Mouse (Mus musculus) thymus, postnatal 25 days (tissue): ENCODE results near the gene Pfkfb4.

Experiments used
- DNase-seq: peaks from one replicate; pipeline ENCODE4 v3.0.0; 2022

Pfkfb4 gene

DNA sequence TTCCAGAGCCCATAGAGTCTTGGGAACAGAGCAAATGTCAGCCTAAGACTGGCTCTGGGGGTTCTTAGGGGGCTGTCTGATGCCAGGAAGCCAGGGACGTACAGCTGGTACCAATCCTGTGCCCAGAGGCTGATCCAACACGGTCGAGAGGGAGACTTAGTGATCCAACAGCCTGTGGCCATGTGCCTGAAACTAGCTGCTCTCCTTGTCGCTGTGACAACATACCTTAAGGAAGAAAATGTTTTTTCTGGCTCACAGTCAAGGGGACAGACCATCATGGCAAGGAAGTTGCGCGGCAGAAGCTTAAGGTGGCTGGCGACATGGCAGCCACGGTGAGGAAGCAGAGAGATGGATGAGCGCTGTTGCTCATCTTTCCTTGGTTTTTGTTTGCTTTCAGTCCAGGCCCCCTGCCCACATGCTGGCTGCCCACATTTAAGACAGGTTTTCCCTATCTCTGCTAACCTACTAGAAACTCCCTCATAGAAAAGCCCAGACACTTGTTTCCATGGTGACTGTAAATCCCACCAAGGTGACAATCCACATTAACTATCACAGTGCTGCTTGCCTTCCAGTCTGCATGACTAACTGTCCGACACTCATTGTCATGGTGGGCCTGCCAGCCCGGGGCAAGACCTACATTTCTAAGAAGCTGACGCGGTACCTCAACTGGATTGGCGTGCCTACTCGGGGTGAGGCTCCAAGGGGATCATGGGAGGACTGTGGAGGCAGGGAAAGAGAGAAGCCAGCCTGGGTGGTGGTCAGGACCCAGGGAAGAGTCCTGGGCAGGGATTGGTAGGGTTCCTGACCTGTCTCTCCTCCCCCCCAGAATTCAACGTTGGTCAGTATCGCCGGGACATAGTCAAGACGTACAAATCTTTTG, 6.9 kb downstream of the Pfkfb4 start:
- DNase-seq, result no peak

DNA sequence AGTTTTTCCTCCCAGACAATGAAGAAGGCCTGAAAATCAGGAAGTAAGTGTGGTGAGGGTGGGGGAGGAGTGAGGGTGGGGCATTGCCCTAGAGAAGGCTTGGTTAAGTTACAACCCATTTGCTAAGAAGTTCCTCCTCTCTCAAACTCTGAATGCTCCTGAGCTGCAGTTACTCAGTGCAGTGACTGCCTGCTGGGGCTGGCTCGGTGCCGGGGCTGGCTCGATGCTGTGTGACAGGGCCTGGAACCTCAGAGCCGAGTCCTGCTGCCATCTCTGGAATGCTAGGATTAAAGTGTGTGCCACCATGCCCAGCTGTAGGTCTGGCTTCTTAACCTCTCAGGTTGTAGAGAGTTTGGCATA, 7.6 kb downstream of the Pfkfb4 start:
- no peak for DNase-seq

DNA sequence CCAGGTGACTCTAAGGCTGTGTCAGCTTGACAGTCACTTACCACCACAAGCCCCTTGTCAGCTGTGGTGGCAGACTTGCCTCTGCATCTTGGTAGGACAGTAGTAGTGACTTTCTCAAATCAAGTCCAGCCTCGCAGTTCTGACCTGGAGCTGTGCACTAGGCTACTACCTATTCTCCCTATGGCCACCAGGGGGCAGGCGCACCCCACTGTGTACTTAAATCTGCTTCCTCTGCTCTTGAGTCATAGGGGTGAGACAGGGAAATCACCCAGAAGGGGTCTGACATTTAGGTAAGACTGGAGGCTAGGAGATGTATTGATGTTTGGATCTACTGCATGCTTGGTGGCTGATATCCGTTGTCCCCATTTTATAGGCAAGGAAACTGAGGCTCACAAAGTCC, 9.1 kb downstream of the Pfkfb4 start:
- peak; percentile 65 for DNase-seq

DNA sequence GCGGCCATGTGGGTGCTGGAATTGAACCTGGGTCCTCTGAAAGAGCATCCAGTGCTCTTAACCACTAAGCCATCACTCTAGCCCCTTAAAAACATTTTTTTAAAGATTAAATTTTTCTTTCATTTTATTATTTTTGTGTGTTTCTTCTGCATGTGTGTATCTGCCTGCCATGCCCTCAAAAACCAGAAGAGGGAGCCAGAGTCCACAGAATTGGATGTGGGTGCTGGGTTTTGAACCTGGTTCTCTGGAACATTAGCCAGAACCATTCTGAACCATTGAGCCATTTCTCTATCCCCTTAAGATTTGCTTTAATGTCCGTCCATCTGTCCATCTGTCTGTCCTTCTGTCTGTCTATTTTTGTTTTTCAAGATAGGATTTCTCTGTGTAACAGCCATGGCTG, 11.6 kb downstream of the Pfkfb4 start:
- peak; percentile 53 for DNase-seq

DNA sequence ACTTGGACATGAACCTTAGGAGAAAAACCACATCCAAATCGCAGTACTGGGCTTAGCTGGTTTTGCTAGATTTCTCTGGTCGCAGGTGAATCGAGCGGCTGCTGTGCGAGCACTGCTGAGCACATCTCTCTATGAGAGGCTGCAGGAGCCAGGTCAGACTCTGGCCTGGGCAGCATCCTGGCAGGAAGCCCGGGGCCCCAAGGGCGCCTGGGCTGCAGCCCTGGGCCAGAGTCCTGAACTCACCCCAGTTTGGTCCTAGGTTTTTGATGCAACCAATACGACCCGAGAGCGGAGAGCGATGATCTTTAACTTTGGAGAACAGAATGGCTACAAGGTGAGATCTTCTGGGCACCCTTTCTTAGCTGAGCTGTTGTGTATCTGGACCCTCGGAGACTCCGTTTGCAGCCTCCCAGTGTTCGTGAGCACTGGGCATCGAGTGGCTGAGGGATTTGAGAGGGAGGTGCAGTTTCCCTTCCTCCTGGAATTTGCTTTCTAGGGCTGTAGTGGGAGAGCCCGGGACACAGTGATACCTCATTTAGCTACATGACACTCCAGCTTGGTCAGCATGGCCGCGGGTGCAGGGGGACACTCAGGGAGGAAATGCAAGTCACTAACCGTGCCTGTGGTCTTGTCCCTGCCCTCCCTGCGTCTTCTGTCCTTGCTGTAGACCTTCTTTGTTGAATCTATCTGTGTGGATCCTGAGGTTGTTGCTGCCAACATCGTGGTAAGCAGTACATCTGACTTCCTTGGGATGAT, 15.6 kb downstream of the Pfkfb4 start:
- no peak for DNase-seq

DNA sequence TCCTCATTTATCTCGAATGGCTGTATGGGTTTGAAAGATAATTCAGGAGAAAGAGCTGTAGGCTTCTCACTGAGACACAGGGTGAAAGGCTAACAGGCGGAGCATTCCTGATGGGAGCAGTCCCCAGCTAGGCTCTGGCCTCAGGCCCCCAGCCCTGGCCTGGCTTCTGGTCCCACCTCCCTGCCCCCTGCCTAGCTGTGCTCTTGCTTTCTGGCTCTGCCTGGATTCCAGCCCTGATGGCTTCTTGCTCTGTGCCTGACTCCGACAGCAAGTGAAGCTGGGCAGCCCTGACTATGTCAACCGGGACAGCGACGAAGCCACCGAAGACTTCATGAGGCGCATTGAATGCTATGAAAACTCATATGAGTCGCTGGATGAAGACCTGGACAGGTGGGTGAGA, 16.5 kb downstream of the Pfkfb4 start:
- no peak for DNase-seq

DNA sequence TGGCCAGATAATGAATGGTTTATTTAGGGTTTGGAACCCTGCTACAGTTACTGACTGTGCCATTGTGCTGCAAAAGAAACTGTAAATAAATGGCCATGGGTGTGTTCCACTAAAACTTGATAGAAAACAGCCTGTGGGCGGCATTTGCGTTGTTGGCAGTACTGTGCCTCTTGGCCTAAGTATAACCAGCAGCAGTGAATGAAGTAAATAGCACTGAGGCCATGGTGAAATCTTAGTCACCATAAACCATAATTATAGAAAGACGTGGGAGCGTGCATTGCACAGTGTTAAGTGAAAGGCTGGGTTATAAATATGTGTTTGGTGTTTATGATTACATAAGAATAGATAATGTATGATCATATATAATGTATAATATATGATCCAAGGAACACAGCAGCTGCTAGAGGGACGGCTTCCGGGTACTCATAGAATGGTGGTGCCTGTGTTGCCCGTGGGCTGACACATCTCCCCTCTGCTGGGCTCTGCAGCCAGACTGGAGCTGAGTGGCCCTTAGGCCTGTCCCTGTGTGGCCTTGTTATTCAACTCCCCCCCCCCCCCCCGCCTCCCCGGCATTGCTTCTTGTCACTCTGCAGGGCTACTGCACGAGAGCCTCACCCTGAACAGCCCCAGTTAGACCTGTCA, 17.5 kb downstream of the Pfkfb4 start:
- DNase-seq, result no peak

DNA sequence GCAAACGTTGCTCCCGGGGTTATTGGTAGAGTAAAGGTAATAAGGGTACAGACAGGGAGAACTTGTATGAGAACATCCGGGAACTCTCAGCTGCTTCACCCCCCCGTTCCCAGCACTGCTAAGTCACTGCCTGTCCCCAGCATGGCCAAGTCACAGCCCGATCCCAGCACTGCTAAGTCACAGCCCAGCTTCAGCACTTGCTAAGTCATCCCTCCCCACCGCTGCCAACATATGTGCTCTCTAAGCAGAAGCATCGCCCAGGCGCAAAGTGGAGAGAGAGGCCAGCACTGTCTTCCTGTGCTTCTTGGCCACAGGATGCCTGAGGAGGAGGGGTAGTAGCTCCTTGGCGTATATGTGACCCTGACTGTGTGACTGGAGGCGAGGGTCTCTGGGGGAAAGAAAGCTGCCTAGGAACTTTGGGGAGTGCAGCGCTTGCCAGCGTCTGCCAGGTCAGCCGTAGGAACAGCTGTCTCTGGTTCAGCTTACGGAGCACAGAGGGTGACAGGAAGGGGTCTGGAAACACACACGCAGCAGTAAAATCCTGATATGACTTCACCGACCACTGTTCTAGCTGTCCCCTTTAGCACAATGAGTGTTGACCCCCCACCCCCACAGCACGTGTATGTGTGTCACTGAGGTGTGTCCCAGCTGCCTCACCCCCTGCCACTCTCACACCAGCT, 18.2 kb downstream of the Pfkfb4 start:
- no peak for DNase-seq

DNA sequence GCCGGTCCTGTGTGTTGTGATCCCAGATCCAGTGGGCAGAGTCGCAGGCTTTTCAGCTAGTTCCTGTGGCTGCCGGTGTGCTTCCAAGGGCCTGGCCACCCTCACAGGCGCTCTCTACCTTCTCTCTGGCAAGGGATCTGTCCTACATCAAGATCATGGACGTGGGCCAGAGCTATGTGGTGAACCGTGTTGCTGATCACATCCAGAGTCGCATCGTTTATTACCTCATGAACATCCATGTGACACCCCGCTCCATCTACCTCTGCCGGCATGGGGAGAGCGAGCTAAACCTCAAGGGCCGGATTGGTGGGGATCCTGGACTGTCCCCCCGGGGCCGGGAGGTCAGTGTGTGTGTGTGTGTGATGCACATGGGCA, 18.7 kb downstream of the Pfkfb4 start:
- no peak for DNase-seq

DNA sequence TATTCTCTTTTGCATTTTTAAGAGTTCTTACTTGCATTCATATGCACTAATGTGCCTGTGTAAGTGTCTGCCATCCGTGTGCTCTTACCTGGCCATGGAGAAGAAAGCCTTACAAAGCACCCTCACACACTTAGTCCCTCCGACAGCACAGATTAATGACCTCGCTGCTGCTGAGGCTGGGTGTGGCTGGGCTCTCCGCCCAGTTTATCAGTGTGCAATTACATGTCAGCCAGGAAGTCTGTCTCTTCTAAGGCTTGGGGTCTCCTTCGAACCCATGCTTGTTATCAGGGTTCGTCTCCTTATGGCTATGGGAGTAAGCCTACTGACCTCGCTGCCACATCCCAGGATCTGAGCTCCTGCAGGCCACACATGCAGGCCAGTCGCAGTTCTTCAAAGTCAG, 23.8 kb downstream of the Pfkfb4 start:
- DNase-seq, result no peak

DNA sequence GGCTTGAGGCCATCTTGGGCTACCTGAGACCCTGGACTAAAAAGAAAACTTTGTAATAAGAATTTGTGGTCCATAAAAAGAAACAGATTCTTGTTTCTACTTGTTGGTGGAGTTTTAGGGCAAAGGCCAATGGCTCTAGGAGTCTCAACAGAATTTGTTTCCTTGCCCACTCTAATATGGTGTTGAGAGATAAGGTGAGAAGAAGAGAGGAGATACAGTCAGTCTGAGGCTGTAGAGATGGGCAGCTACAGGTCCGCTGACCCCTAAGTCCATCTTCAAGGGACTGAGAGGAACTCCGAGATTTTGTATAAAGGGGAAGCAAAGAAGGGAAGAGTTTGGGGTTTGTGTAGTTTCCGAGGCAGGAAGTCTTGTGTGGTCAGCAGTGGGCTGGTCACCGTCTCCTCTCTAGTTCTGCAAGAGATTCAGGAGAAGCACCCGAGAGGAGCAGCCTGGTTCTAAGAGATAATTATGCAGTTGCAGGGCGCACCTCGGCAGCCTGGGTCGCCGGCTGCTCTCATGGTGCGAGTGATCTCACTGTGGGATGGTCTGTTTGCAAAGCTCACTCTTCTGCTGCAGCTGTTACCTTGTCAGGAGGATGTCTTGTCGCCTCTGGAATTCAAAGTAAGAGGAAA, 25.5 kb downstream of the Pfkfb4 start:
- no peak for DNase-seq

DNA sequence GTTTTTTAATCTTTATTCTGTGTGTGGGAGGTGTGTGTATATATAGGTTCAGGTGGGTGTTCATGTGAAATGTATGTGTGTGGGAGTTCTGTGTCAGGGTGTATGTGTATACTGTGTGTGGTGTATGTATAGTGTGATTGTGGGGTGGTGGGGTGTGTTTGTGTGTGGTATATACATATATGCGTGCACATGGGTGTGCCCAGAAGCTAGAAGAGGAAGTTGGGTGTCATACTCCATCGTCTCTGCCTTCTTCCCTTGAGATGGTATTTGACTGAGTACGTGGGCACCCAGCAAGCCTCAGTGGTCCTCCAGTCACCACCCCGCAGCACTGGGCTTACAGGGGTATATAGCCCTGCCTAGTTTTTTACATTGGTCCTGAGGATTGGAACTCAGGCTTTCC, 29.9 kb downstream of the Pfkfb4 start:
- no peak for DNase-seq

DNA sequence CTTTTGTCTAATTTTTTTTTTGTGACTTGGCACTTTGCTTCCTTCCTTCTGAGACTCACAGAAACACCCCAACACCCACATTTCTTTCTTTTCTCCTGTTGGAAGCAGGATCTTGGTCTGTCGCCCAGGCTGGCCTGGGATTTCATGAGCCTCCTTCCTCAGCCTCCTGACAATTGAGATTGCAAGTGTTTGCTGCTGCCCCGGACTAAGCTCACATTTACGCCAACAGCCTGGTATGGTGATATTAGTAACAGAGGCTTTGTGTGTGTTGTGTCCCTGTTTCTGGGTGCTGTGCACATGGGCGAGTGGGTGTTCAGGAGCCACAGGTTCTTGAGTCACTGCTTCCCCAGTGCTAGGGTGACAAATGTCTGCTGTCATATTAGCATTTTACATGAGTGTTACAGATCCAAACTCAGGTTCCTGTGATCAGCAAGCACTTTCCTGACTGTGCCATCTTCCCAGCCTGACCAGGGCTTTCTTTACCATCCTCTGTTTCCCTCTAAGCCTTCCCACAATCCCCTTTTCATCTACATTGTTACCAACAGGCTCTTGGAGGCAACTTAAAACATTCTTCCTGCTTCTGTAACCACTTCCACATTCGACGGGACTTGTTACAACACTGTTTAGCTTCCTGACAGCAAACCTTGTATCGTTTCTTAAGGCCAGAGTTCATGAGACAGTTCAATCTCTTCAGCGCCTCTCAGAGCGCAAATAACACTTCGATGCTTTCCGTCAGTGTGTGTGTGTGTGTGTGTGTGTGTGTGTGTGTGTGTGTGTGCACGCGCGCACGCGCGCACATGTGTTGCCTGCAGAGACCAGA, 31.5 kb downstream of the Pfkfb4 start:
- no peak for DNase-seq

DNA sequence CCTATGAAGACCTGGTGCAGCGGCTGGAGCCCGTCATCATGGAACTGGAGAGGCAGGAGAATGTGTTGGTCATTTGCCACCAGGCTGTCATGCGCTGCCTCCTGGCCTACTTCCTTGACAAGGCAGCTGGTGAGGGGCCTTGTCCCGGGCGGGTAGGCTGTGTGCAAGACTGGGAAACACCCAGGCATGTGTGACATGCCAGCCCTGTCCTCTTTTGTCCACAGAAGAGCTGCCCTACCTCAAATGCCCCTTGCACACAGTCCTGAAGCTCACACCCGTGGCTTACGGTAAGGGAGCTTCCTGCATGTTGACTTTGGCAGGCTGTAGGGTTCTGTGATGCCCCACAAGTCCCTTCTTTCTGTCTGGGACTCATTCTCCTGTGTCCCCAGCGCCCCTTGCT, 35.9 kb downstream of the Pfkfb4 start:
- DNase-seq, result no peak

DNA sequence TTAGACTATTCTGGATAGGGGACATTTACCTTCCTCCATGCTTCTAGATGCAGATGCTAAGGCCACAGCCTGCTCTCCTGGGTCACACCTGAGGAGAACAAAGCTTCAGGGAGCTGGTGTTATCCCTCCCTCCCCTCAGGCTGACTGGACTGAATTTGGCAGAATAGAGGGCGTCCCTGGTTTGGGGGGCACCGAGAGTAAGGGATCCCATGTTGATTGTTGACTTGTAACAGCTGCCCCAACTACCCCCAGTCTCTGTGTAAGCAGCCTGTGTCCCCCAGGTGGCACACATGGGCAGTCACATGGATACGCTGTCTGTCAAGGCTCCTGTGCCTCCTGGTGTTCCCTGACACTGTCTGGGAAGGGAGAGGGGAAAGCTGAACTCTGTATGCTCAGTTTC, 36.8 kb downstream of the Pfkfb4 start:
- DNase-seq, result no peak

DNA sequence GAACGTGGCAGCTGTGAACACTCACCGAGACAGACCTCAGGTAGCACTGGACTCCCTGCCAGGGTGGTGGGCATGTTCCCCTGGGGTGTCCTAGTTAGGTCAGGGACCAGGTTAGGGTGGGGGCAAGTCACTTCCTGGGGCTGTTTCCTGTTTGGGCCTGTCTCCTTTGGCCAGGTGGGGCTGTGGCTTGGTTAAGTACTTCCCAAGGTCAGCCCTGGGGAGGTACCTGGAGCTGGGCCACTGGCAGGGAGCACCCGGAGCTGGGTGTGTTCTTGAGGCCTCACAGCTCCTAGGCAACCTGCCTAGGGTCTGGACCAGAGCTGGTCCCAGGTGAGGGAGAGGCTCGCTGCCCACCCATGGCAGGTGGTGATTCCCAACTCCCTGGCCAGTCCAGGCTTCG, 37.3 kb downstream of the Pfkfb4 start:
- DNase-seq, result no peak

DNA sequence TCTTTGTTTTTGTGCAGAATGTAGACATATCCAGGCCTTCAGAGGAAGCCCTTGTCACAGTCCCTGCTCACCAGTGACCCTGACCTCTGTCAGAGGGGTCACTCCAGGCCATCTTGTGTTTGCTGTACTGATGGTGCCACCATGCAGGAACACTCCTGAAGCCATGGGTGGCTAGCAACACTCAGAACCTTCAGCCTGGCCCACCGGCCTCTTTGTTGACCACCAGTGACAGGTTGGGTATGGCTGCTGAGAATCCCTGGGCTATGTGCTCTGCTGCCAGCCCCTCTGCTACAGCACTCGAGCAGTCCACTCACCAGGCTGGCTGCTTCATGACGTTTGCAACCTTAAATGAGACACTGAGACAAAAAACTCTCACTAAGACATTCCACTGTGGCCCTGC, 38.7 kb downstream of the Pfkfb4 start:
- DNase-seq, result no peak

DNA sequence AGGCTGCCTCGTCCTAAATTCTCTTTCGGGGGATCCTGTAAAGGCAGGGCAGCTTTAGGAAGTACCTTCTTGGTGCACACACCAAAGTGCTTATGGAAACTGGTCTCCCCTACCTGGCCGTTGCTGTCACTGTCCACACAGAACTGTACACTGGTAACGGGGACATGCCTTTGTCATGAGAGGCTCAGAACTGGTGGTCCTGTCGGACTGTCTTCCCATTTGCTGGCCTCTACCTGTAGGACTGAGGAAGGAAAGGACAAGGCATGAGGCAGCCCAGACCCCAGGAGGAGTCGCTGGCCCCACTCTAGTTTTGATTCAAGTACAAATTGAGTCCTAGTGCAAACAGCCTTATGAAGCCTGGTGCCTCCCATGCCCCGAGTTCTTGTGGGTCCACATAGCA, 39.4 kb downstream of the Pfkfb4 start:
- DNase-seq, result no peak

DNA sequence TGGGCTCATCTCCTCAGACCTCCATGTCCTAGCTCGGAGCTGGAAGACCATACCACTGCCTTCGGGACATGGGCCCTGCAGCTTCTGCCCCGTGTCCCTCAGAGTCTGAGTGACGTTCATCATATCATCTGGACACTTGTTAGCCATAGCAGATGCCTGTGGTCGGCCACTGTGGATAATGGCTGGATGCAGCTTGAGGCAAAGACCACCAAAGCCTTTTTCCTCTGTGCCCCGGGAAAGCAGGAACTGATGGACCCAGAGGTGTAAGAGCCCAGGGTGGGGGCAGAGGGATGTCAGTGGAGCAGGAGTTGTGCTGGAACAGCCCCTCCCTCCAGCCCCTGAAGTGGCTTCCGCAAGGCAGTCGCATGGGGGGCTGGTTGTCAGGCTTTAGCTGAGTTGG, 40.1 kb downstream of the Pfkfb4 start:
- no peak for DNase-seq

DNA sequence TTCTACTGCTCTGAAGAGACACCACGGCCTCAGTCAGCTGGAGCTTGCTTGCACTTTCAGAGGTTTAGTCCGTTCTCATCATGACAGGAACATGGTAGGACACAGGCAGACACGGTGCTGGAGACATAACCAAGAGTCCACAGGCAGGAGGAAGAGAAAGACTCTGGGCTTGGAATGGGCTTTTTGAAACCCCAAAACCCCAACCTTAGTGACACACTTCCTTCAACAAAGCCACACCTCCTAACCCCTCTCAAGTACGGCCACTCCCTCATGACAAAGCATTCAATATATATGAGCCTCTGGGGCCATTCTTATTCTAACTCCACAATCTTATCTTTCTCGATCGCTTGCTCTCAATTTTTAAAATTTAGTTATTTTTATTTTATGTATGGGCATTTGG, 40.9 kb downstream of the Pfkfb4 start:
- no peak for DNase-seq

DNA sequence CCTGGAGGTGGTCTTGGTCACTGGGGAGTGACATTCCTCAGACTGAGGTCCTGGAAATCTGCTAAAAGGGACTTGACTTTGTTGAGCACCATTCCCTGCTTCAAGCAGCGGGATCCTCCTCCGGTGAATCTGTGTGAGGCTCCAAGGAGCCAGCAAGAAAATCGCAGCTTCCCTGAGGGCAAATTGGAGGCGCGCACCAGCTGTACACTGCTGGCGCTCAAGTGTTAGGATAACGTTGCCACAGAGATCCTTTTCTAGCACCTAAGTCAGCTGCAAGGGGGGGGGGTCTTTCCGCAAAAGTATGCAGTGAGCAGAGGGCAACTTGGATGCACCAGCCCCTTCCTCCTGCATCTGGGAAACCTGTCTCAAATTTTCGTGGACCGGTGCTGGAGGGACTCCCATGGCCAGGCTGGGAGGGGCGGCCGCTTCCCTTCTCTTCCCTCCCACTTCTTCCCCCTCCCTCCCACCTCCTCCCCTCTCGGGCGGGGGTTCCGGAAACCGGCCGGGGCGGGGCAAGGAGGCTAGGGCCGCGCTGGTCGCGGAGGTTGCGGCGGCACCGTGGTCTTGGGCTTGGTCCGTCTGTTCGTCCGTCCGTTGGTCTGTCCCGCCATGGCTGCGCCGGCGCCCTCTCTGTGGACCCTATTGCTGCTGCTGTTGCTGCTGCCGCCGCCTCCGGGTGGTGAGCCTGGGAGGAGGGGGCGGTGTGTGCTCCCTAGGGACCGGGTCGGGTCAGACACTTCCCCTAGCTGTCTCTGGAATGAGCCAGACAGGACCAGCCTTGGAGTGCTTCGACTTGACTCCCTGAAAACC, 46.7 kb downstream of the Pfkfb4 start, which contains the start of gene Shisa5:
Gene Shisa5, plus strand, starts transcription at position 480 of the 810 bp plus-strand sequence.
- DNase-seq, result peak; percentile 80
